ENCODE assay signal across 29 mouse cellular contexts in the genomic region with DNA sequence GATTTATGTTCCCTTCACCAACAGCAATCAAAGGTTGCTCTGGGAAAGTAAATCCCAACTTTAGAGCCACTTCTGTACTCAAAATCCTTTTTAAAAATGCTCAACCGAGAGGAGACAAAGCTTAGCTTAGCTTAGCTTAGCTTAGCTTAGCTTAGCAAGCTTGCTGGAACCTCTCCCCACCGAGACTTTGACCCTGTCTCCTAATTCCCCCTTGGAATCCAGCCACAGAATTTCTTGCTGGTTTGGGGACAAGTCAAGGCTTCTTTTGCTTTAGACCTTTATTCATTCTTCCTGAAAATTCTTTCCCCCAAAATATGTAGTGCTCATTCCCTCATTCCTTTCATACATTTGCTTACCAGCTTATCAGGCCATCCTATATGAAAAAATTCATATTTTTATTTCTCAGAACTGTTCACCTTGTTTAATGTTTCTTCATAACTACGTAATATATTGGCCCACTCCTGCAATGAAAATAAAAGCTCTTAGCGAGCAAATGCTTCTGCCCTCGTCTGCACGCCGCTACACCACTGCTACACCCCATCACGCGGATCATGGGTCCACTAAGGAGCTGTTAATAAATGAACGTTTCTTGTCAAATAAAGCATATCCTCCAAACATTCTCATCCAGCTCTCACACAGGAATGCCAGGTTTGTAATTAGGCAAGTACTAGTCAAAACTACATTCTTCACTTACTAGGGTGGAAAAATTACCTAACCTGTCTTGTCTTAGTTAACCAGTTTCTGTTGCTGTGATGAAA. TPM values are rescaled to one million over a fixed set of nuclear protein-coding genes. Genes with fewer than 3 reads are reported as not detected.
DNase-seq lines count a peak whose midpoint lies in the region; ATAC-seq and TF ChIP-seq lines count a peak whose summit lies in the region.
"Had no signal": no experiment of that assay in that cellular context is flagged by ENCODE, and none has a peak within 500 bp of the region (broad histone marks: within the 10 kb centered on the region; RNA-seq: fewer than 3 reads in every experiment).

No protein-coding gene starts in this region.

- DNase-seq in heart, adult 11 months: peak; percentile 81
- no peak for DNase-seq in heart, adult 2 months
- peak; percentile 62 to 76 for DNase-seq in kidney, adult 8-10 months
- DNase-seq in kidney, postnatal 36 days: peak; percentile 65 to 76
- DNase-seq in midbrain, embryonic 10.5 days (ENCODE audit: low spot score): no peak
- DNase-seq in spleen, postnatal 4 days (ENCODE audit: low spot score in 2 of 2): no peak
- DNase-seq: adrenal gland, adult 8-10 months; adrenal gland, postnatal 36 days; B cell, adult 2 months; cerebellum, adult 2 months; cerebellum, postnatal 10 days; embryo, embryonic 11 days; gastrocnemius, postnatal 36 days; heart, adult 18-20 months; heart, postnatal 14 days had no signal

- no peak overlapping the region for H3K9ac ChIP-seq in heart, adult 2 months (ENCODE audit: low read depth, low read length)
- H3K9ac ChIP-seq in kidney, embryonic 16.5 days (replicated peaks; ENCODE audit: low read length): no peak overlapping the region
- H3K9ac ChIP-seq: embryonic facial prominence, embryonic 15.5 days; forebrain, embryonic 15.5 days; heart, embryonic 15.5 days; hindbrain, embryonic 13.5 days had no signal

- no peaks in the 10 kb centered on the region for H3K9me3 ChIP-seq in kidney, embryonic 16.5 days (ENCODE audit: low read length)
- no peaks in the 10 kb centered on the region for H3K9me3 ChIP-seq in midbrain, embryonic 10.5 days (replicated peaks)
- H3K9me3 ChIP-seq: embryonic facial prominence, embryonic 15.5 days; forebrain, embryonic 10.5 days; forebrain, embryonic 15.5 days; G1E; heart, embryonic 15.5 days; hindbrain, embryonic 13.5 days had no signal

- intact Hi-C loops in heart, adult 2 months (cut with DNase I): no loop called here

- H3K4me1 ChIP-seq in heart, adult 2 months (ENCODE audit: control insufficient read depth, insufficient read depth, low read length): no peaks in the 10 kb centered on the region
- no peaks in the 10 kb centered on the region for H3K4me1 ChIP-seq in kidney, embryonic 16.5 days (ENCODE audit: insufficient read depth, low read length)
- H3K4me1 ChIP-seq in midbrain, embryonic 10.5 days: no peaks in the 10 kb centered on the region; the same call in 1 of the 2 replicates
- H3K4me1 ChIP-seq: embryonic facial prominence, embryonic 15.5 days; forebrain, embryonic 10.5 days; heart, embryonic 15.5 days had no signal

- 90% methylated on average over 10 of the region's 10 CpGs for WGBS in heart, adult 2 months
- WGBS in kidney, embryonic 16.5 days: 89% methylated on average over 10 of the region's 10 CpGs
- WGBS in midbrain, embryonic 10.5 days: 91% methylated on average over 10 of the region's 10 CpGs

- TF ChIP-seq CTCF in heart, adult 2 months (IDR thresholded peaks at IDR 0.05): no peak

- H3K4me3 ChIP-seq in heart, adult 2 months: no peak overlapping the region
- H3K4me3 ChIP-seq in kidney, embryonic 16.5 days (ENCODE audit: low read length): no peak overlapping the region
- H3K4me3 ChIP-seq in midbrain, embryonic 10.5 days: no peak overlapping the region
- H3K4me3 ChIP-seq: embryonic facial prominence, embryonic 15.5 days; erythroblast, embryonic 14.5 days; forebrain, embryonic 10.5 days; forebrain, embryonic 15.5 days; heart, embryonic 15.5 days; hindbrain, embryonic 13.5 days had no signal

- no peaks in the 10 kb centered on the region; the same call in 1 of the 2 replicates for H3K36me3 ChIP-seq in heart, adult 2 months (ENCODE audit: control insufficient read depth, insufficient read depth, low read length)
- H3K36me3 ChIP-seq in kidney, embryonic 16.5 days (ENCODE audit: insufficient read depth, low read length): peaks cover 7% of the 10 kb centered on the region; the same call in 1 of the 2 replicates
- H3K36me3 ChIP-seq in midbrain, embryonic 10.5 days: peaks cover 20% of the 10 kb centered on the region
- H3K36me3 ChIP-seq: forebrain, embryonic 15.5 days had no signal

- no peak for TF ChIP-seq EP300 in heart, adult 2 months (IDR thresholded peaks at IDR 0.05; ENCODE audit: insufficient read depth, low read depth, low read length)

- peaks cover 6% of the 10 kb centered on the region; the same call in 1 of the 2 replicates for H3K79me2 ChIP-seq in heart, adult 2 months (replicated peaks; ENCODE audit: control insufficient read depth, insufficient read depth, low read length)

- H3K4me2 ChIP-seq in kidney, embryonic 16.5 days (replicated peaks; ENCODE audit: low read depth, low read length): no peak overlapping the region
- H3K4me2 ChIP-seq: embryonic facial prominence, embryonic 15.5 days; forebrain, embryonic 15.5 days; heart, embryonic 11.5 days; heart, embryonic 15.5 days; hindbrain, embryonic 13.5 days had no signal

- no peaks in the 10 kb centered on the region for H3K27me3 ChIP-seq in heart, adult 2 months (ENCODE audit: control insufficient read depth, insufficient read depth, low read length)
- no peaks in the 10 kb centered on the region for H3K27me3 ChIP-seq in kidney, embryonic 16.5 days (ENCODE audit: insufficient read depth, low read length)
- no peaks in the 10 kb centered on the region for H3K27me3 ChIP-seq in midbrain, embryonic 10.5 days (ENCODE audit: low read depth, poor library complexity, severe bottlenecking)
- H3K27me3 ChIP-seq: embryonic facial prominence, embryonic 15.5 days; forebrain, embryonic 15.5 days; heart, embryonic 15.5 days; hindbrain, embryonic 13.5 days had no signal

- ATAC-seq in kidney, embryonic 16.5 days (ENCODE audit: low FRiP score, low TSS enrichment): no peak
- ATAC-seq: CD4-positive, CD25-positive, alpha-beta regulatory T cell, adult 4 months; forebrain, embryonic 15.5 days had no signal

- TF ChIP-seq POLR2A in heart, adult 2 months (IDR thresholded peaks at IDR 0.05; ENCODE audit: insufficient read depth, low read depth, low read length): no peak

- no peak overlapping the region for H3K27ac ChIP-seq in heart, adult 2 months
- no peak overlapping the region for H3K27ac ChIP-seq in kidney, embryonic 16.5 days (ENCODE audit: low read length)
- H3K27ac ChIP-seq in midbrain, embryonic 10.5 days (replicated peaks): no peak overlapping the region
- H3K27ac ChIP-seq: embryonic facial prominence, embryonic 15.5 days; forebrain, embryonic 10.5 days; forebrain, embryonic 15.5 days; heart, embryonic 15.5 days; hindbrain, embryonic 13.5 days had no signal

RNA-seq across cellular contexts. Expression of gene Klhl20, which starts 8.5 kb away (rescaled TPM):
- total RNA-seq in heart, adult 2 months (2021): 10 to 100 TPM in 1 of 2 experiments, 1 to 10 TPM in 1; 10.0 to 10.6 TPM
- polyA plus RNA-seq in heart, adult 2 months (2012; rRNA removed): 7.3 and 9.8 TPM in 2 replicates
- 16.1 and 18.5 TPM in 2 replicates for polyA plus RNA-seq in kidney, embryonic 16.5 days (2015; fragmentation: Nextera tagmentation; extraction: Ambion mirVana)
- polyA plus RNA-seq in midbrain, embryonic 10.5 days (2016; fragmentation: Nextera tagmentation; extraction: Ambion mirVana): 15.1 and 18.4 TPM in 2 replicates

RNA-seq across cellular contexts. Expression of gene Ankrd45, which starts 19.7 kb away (rescaled TPM):
- 1 to 10 TPM; 2.1 to 2.7 TPM for total RNA-seq in heart, adult 2 months (2021)
- 0.70 and 1.4 TPM in 2 replicates for polyA plus RNA-seq in heart, adult 2 months (2012; rRNA removed)
- 4.9 and 5.3 TPM in 2 replicates for polyA plus RNA-seq in kidney, embryonic 16.5 days (2015; fragmentation: Nextera tagmentation; extraction: Ambion mirVana)
- 5.2 and 5.7 TPM in 2 replicates for polyA plus RNA-seq in midbrain, embryonic 10.5 days (2016; fragmentation: Nextera tagmentation; extraction: Ambion mirVana)
- total RNA-seq: common myeloid progenitor, adult 5-6 weeks; gastrocnemius, adult 8-10 months; gastrocnemius, postnatal 36 days; hematopoietic stem cell, adult 5-6 weeks had no signal
- polyA plus RNA-seq: CD4-positive, CD25-positive, alpha-beta regulatory T cell, adult 4 months; erythroblast, embryonic 14.5 days; G1E had no signal

RNA-seq across cellular contexts. Expression of gene Tex50, which starts 36.3 kb away (rescaled TPM):
- total RNA-seq in heart, adult 2 months (2021): not detected
- polyA plus RNA-seq in heart, adult 2 months (2012; rRNA removed): not detected in 2 replicates
- polyA plus RNA-seq in kidney, embryonic 16.5 days (2015; fragmentation: Nextera tagmentation; extraction: Ambion mirVana): 0.35 and 0.62 TPM in 2 replicates
- polyA plus RNA-seq in midbrain, embryonic 10.5 days (2016; fragmentation: Nextera tagmentation; extraction: Ambion mirVana): 0.16 and 0.22 TPM in 2 replicates
- total RNA-seq: adrenal gland, adult 8-10 months; adrenal gland, postnatal 36 days; common myeloid progenitor, adult 5-6 weeks; G1E; gastrocnemius, adult 8-10 months; gastrocnemius, postnatal 36 days; heart, adult 18-20 months; heart, postnatal 14 days; hematopoietic stem cell, adult 5-6 weeks had no signal
- polyA plus RNA-seq: CD4-positive, CD25-positive, alpha-beta regulatory T cell, adult 4 months; cerebellum, adult 2 months; embryonic facial prominence, embryonic 11.5 days; erythroblast, embryonic 14.5 days; G1E had no signal

RNA-seq across cellular contexts. Expression of gene Cenpl, which starts 52.3 kb away (rescaled TPM):
- total RNA-seq in heart, adult 2 months (2021): 1 to 10 TPM; 1.1 to 1.2 TPM
- 0.41 and 1.0 TPM in 2 replicates for polyA plus RNA-seq in heart, adult 2 months (2012; rRNA removed)
- 29.9 and 32.8 TPM in 2 replicates for polyA plus RNA-seq in kidney, embryonic 16.5 days (2015; fragmentation: Nextera tagmentation; extraction: Ambion mirVana)
- polyA plus RNA-seq in midbrain, embryonic 10.5 days (2016; fragmentation: Nextera tagmentation; extraction: Ambion mirVana): 40.3 and 40.6 TPM in 2 replicates

RNA-seq across cellular contexts. Expression of gene Dars2, which starts 52.4 kb away (rescaled TPM):
- total RNA-seq in heart, adult 2 months (2021): 10 to 100 TPM; 23.0 to 25.4 TPM
- polyA plus RNA-seq in heart, adult 2 months (2012; rRNA removed): 13.7 and 38.3 TPM in 2 replicates
- 37.8 and 40.2 TPM in 2 replicates for polyA plus RNA-seq in kidney, embryonic 16.5 days (2015; fragmentation: Nextera tagmentation; extraction: Ambion mirVana)
- polyA plus RNA-seq in midbrain, embryonic 10.5 days (2016; fragmentation: Nextera tagmentation; extraction: Ambion mirVana): 62.5 and 72.3 TPM in 2 replicates

Comparison
In these comparisons a context has a peak if more than half of its experiments do, and no peak if none do; other contexts are left out.
1. DNase-seq: peak in heart, adult 11 months (single experiment), kidney, adult 8-10 months (2 of 2) and kidney, postnatal 36 days (2 of 2); none in heart, adult 2 months (0 of 2), midbrain, embryonic 10.5 days (single experiment) and spleen, postnatal 4 days (0 of 2).